Mouse (Mus musculus) G1E (cell line): ENCODE data around the gene Slc25a5.
"Not testable (repeated sequence)": the region's sequence is repeated elsewhere in the genome, so short reads cannot be mapped to it uniquely, and the experiment has no call there.

Experiments
- CTCF ChIP-seq: IDR thresholded peaks from 2 replicates; pipeline ENCODE4 v1.5.1; 2012; ENCODE audit warnings: low read depth, low read length, inconsistent platforms, mixed read lengths
- POLR2AphosphoS5 ChIP-seq: IDR thresholded peaks from 2 replicates; pipeline ENCODE4 v1.6.1; 2012; ENCODE audit warnings: low read depth, low read length, inconsistent platforms; ENCODE audit not compliant: insufficient replicate concordance

DNA sequence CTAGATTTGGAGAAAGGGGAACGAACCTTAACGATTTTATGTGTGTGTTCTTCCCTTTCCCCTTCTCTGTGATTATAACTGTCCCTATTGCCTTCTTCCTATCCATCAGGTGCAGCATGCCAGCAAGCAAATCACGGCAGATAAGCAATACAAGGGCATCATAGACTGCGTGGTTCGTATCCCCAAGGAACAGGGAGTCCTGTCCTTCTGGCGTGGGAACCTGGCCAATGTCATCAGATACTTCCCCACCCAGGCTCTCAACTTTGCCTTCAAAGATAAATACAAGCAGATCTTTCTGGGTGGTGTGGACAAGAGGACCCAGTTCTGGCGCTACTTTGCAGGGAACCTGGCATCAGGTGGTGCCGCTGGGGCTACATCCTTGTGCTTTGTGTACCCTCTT is 1.3 kb downstream of the Slc25a5 start:
- TF ChIP-seq CTCF, POLR2AphosphoS5: not testable (repeated sequence)
